Mouse (Mus musculus): ENCODE measurements around the gene E2f2. TPM values are rescaled to one million over a fixed set of nuclear protein-coding genes. Genes with fewer than 3 reads are reported as not detected.

Gene E2f2
- polyA plus RNA-seq (2015; fragmentation: Nextera tagmentation; extraction: Ambion mirVana) = 85.3 and 95.6 TPM in 2 replicates

GRCm38 (mm10) chr4:136172011-136172541 is at the start of gene E2f2:
Gene E2f2, plus strand, starts transcription at chr4:136172394.
- H3K4me1 ChIP-seq (replicated peaks) = peaks cover 55% of the 10 kb centered on the region
- peak; percentile 27 for ATAC-seq (ENCODE audit: insufficient read depth)
- peaks cover 4% of the 10 kb centered on the region; the same call in 1 of the 2 replicates for H3K27me3 ChIP-seq
- peaks cover 31% of the 10 kb centered on the region for H3K36me3 ChIP-seq (replicated peaks)
- H3K9me3 ChIP-seq (replicated peaks) = no peaks in the 10 kb centered on the region
- H3K4me3 ChIP-seq (replicated peaks) = peak within 1 kb of the TSS; percentile 93
- peak within 1 kb of the TSS; percentile 98 for H3K9ac ChIP-seq
- under 1% methylated on average over 35 of the region's 35 CpGs for WGBS (ENCODE audit: insufficient replicate concordance)
- peak within 1 kb of the TSS; percentile 85 for H3K4me2 ChIP-seq
- H3K27ac ChIP-seq (replicated peaks) = peak within 1 kb of the TSS; percentile 99

GRCm38 (mm10) chr4:136123111-136123791 is 48.9 kb upstream of the E2f2 start:
- no peak for ATAC-seq (ENCODE audit: insufficient read depth)
- H3K9ac ChIP-seq = no peak overlapping the region
- no peak overlapping the region for H3K4me3 ChIP-seq (replicated peaks)
- H3K4me2 ChIP-seq = no peak overlapping the region
- no peaks in the 10 kb centered on the region for H3K36me3 ChIP-seq (replicated peaks)
- no peak overlapping the region for H3K27ac ChIP-seq (replicated peaks)
- peaks cover 14% of the 10 kb centered on the region for H3K4me1 ChIP-seq (replicated peaks)
- H3K27me3 ChIP-seq = peaks cover 34% of the 10 kb centered on the region; the same call in 1 of the 2 replicates
- WGBS (ENCODE audit: insufficient replicate concordance) = 31% methylated on average over 8 of the region's 8 CpGs
- no peaks in the 10 kb centered on the region for H3K9me3 ChIP-seq (replicated peaks)

- no peak overlapping the region for H3K9ac ChIP-seq
- no peak for ATAC-seq (ENCODE audit: insufficient read depth)
- H3K4me3 ChIP-seq (replicated peaks) = no peak overlapping the region
- no peaks in the 10 kb centered on the region for H3K9me3 ChIP-seq (replicated peaks)
- H3K27me3 ChIP-seq = peaks cover 30% of the 10 kb centered on the region; the same call in 1 of the 2 replicates
- H3K4me1 ChIP-seq (replicated peaks) = peaks cover 14% of the 10 kb centered on the region
- H3K27ac ChIP-seq (replicated peaks) = no peak overlapping the region
- H3K4me2 ChIP-seq = no peak overlapping the region
- WGBS (ENCODE audit: insufficient replicate concordance) = 77% methylated on average over 3 of the region's 3 CpGs
- H3K36me3 ChIP-seq (replicated peaks) = no peaks in the 10 kb centered on the region
These were observed 48.4 kb upstream of the E2f2 start for GRCm38 (mm10) chr4:136123792-136124161.

GRCm38 (mm10) chr4:136124581-136124980 is 47.6 kb upstream of the E2f2 start:
- WGBS (ENCODE audit: insufficient replicate concordance) = 83% methylated on average over 4 of the region's 4 CpGs
- no peak overlapping the region for H3K4me3 ChIP-seq (replicated peaks)
- no peak for ATAC-seq (ENCODE audit: insufficient read depth)
- H3K27me3 ChIP-seq = peaks cover 22% of the 10 kb centered on the region; the same call in 1 of the 2 replicates
- no peaks in the 10 kb centered on the region for H3K36me3 ChIP-seq (replicated peaks)
- no peak overlapping the region for H3K9ac ChIP-seq
- no peaks in the 10 kb centered on the region for H3K9me3 ChIP-seq (replicated peaks)
- H3K27ac ChIP-seq (replicated peaks) = no peak overlapping the region
- no peak overlapping the region for H3K4me2 ChIP-seq
- peaks cover 14% of the 10 kb centered on the region for H3K4me1 ChIP-seq (replicated peaks)

- ATAC-seq (ENCODE audit: insufficient read depth) = no peak
- Histone ChIP-seq H3K4me2 (no peak overlapping the region), H3K27ac (replicated peaks) (no peak overlapping the region), H3K9me3 (replicated peaks) (no peaks in the 10 kb centered on the region), H3K27me3 (peaks cover 18% of the 10 kb centered on the region; the same call in 1 of the 2 replicates), H3K4me3 (replicated peaks) (no peak overlapping the region), H3K4me1 (replicated peaks) (peaks cover 7% of the 10 kb centered on the region), H3K36me3 (replicated peaks) (no peaks in the 10 kb centered on the region), H3K9ac (no peak overlapping the region)
- WGBS (ENCODE audit: insufficient replicate concordance) = 66% methylated on average over 11 of the region's 11 CpGs
These were observed 46.7 kb upstream of the E2f2 start for GRCm38 (mm10) chr4:136125458-136125857.

GRCm38 (mm10) chr4:136126019-136126418 is 46.2 kb upstream of the E2f2 start:
- Histone ChIP-seq H3K4me3 (replicated peaks) (no peak overlapping the region), H3K27me3 (peaks cover 15% of the 10 kb centered on the region; the same call in 1 of the 2 replicates), H3K4me1 (replicated peaks) (peaks cover 7% of the 10 kb centered on the region; the same call in 1 of the 2 replicates), H3K9ac (no peak overlapping the region), H3K36me3 (replicated peaks) (no peaks in the 10 kb centered on the region), H3K4me2 (no peak overlapping the region), H3K27ac (replicated peaks) (no peak overlapping the region), H3K9me3 (replicated peaks) (no peaks in the 10 kb centered on the region)
- WGBS (ENCODE audit: insufficient replicate concordance) = 67% methylated on average over 5 of the region's 5 CpGs
- no peak for ATAC-seq (ENCODE audit: insufficient read depth)

GRCm38 (mm10) chr4:136127670-136128069 is 44.5 kb upstream of the E2f2 start:
- Histone ChIP-seq H3K9ac (no peak overlapping the region), H3K27me3 (peaks cover 30% of the 10 kb centered on the region), H3K4me2 (no peak overlapping the region), H3K4me1 (replicated peaks) (peaks cover 7% of the 10 kb centered on the region; the same call in 1 of the 2 replicates), H3K27ac (replicated peaks) (no peak overlapping the region), H3K36me3 (replicated peaks) (no peaks in the 10 kb centered on the region), H3K4me3 (replicated peaks) (no peak overlapping the region), H3K9me3 (replicated peaks) (no peaks in the 10 kb centered on the region)
- WGBS (ENCODE audit: insufficient replicate concordance) = 49% methylated on average over 13 of the region's 13 CpGs
- no peak for ATAC-seq (ENCODE audit: insufficient read depth)

- Histone ChIP-seq H3K4me3 (replicated peaks) (no peak overlapping the region), H3K27ac (replicated peaks) (no peak overlapping the region), H3K9ac (no peak overlapping the region), H3K27me3 (peaks cover 52% of the 10 kb centered on the region), H3K4me2 (no peak overlapping the region), H3K9me3 (replicated peaks) (no peaks in the 10 kb centered on the region), H3K4me1 (replicated peaks) (peaks cover 7% of the 10 kb centered on the region; the same call in 1 of the 2 replicates), H3K36me3 (replicated peaks) (no peaks in the 10 kb centered on the region)
- no peak for ATAC-seq (ENCODE audit: insufficient read depth)
- WGBS (ENCODE audit: insufficient replicate concordance) = 54% methylated on average over 1 of the region's 1 CpGs
These were observed 42.4 kb upstream of the E2f2 start for GRCm38 (mm10) chr4:136129842-136130241.

- WGBS (ENCODE audit: insufficient replicate concordance) = 19% methylated on average over 9 of the region's 9 CpGs
- H3K27me3 ChIP-seq = peaks cover 82% of the 10 kb centered on the region
- H3K27ac ChIP-seq (replicated peaks) = peak overlapping the region; percentile 24; the same call in 1 of the 2 replicates
- H3K4me2 ChIP-seq = no peak overlapping the region
- peaks cover 13% of the 10 kb centered on the region; the same call in 1 of the 2 replicates for H3K4me1 ChIP-seq (replicated peaks)
- H3K36me3 ChIP-seq (replicated peaks) = no peaks in the 10 kb centered on the region
- no peak overlapping the region for H3K9ac ChIP-seq
- no peaks in the 10 kb centered on the region for H3K9me3 ChIP-seq (replicated peaks)
- no peak overlapping the region for H3K4me3 ChIP-seq (replicated peaks)
- ATAC-seq (ENCODE audit: insufficient read depth) = no peak
These were observed 38.4 kb upstream of the E2f2 start for GRCm38 (mm10) chr4:136133801-136134200.

GRCm38 (mm10) chr4:136134418-136134977 is 37.7 kb upstream of the E2f2 start:
- Histone ChIP-seq H3K36me3 (replicated peaks) (no peaks in the 10 kb centered on the region), H3K9me3 (replicated peaks) (no peaks in the 10 kb centered on the region), H3K27ac (replicated peaks) (peak overlapping the region; percentile 24), H3K4me1 (replicated peaks) (peaks cover 20% of the 10 kb centered on the region), H3K27me3 (peaks cover 88% of the 10 kb centered on the region), H3K4me2 (peak overlapping the region; percentile 65), H3K4me3 (replicated peaks) (peak overlapping the region; percentile 38), H3K9ac (no peak overlapping the region)
- under 1% methylated on average over 15 of the region's 15 CpGs for WGBS (ENCODE audit: insufficient replicate concordance)
- ATAC-seq (ENCODE audit: insufficient read depth) = no peak
